Mouse (Mus musculus) natural killer cell, adult 2 months (primary cell): ENCODE measurements around the gene Cx3cr1.

Experiments used
- DNase-seq, 2 experiments: peaks; one replicate each; pipeline ENCODE4 v3.0.0; 2022; ENCODE audit warnings: low spot score in 2 of 2

Cx3cr1 gene

DNA sequence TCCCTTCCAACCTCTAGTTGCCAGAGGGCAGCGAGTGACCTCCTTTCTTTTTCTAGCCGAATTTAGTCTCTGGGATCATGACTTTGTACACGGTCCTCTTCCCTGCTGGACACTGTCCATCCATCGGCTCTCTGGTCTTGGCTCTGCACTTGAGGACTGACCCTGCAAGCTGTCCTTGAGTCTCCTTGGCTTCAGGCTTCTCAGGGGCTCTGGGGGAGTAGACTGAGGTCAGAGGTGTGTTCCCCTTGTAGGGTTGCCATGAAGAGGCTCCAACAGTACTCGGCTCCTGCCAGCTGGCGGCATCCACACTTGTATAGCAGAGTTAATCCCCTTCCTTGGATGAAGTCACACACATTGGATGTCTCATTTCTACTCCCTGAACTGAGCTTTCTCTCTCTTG, 70.0 kb downstream of the Cx3cr1 start:
- no peak for DNase-seq

DNA sequence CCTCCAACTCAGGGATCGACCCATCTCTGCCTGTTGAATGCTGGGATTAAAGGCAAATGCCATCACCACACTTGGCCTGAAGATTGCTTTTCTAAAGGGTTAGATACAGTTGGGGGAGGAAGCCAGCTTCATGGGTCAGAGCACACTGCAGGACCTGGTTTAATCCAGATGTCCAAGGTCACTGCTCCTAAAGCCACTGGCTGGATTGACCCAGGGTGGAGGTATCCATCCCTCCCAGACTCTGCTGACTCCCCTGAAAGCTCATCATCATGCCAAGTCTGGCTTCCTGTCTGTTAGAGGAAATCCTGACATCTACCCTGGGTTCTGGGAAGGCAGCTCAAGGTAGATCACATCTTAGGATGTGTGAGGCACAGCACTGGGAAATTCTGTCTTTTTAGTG, 70.9 kb downstream of the Cx3cr1 start:
- DNase-seq: no peak

DNA sequence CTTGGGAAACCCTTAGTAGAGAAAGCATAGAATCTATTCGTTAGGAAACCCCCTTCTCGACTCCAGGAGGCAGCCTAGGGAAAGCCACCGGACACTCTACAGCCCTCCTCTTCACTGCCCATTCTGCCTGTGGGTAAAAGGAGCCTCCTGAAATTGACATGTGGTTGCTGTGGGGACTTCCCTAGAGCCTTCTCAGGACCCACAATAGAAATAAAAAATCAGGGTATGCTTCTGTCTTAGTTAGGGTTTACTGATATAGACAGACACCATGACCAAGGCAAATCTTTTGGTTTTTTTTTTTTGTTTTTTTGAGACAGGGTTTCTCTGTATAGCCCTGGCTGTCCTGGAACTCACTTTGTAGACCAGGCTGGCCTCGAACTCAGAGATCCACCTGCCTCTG, 73.6 kb downstream of the Cx3cr1 start:
- no peak for DNase-seq

DNA sequence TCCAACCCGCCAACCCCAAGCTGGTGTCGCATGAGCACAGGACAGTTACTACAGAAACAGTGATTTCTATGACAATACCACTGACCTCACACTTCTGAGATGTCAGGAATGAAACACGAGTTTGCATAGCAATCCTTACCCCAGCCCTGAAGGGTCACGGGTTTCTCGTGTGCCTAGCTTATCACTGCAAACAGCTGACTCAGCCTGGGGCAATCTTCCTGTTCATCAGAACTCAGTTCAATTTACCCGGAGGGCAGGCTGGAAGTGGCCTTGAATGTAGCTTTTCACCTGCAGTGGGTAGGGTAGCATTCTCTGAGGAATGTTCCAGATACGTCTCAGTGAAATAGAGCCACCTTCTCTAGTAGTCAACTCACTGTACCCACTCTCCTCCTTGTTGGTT, 75.5 kb downstream of the Cx3cr1 start:
- DNase-seq: no peak

DNA sequence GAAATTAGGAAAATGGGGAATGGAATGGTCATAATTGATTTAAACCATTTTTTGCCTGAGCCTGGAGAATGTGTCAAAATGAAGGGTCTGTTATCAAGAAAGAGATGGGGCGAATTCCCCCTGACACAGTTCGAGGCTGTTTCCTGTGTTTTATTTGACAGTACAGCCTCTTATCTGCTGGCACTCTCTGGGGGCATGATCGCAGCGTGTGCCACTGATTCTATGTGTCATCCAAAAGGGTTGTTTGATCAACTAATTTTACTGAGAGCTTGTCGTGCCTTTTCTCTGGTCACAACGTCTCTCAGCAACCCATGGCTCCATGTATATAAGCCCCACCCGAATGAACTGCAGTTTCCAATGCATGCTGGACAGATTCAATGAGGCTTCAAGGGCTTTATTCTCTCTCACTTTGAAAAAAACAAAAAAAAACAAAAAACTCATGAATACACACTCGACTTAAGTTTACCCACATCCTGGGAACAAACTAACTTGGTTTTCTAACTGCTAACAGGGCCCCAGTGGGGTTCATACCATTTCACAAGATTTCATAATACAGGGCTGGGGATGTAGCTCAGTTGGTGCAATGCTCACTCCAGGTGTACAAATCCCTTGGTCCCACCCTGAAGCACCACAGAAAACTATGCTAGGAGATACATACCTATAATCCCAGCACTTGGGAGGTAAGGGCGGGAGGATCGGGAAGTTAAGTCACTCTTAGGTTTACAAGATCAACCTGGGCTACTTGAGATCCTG, 76.4 kb downstream of the Cx3cr1 start:
- DNase-seq: no peak

DNA sequence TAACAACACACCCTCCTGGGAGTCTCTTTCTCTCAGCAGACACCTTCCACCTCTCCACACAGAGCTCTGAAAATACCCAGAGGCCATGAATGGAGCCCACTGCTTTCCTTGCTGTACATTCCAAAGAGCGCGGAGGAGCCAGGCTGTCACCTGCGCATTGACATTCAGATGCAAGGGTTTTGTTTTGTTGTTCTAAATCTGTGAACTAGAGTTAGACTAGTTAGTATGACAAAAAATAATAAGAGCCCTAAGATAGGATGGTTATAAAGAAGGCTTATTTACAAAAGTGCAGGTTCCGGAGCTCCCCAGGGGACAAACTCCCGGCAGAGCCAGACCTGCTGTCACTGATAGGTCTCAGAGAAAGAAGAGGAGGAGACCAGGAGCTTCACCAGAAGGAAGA, 78.4 kb downstream of the Cx3cr1 start:
- no peak for DNase-seq

DNA sequence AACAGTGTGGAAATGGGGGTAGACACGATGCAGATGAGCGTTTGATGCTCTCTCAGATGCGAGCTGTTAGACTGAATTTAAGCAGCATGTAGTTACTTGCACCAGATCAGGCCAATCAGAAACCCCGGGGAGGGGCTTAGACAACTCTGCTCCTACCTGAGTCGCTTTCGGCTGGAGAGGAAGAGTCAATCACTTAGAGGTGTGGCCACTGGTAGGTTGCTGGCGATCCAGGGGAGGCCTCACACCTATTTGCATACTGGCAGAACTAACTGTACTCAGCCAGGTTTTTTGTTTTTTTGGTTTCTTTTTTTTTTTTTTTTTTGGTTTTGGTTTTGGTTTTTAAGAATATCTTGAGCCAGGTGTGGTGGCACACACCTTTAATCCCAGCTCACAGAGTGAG, 81.4 kb downstream of the Cx3cr1 start:
- peak in 1 of 2 experiments; percentile 55 for DNase-seq

DNA sequence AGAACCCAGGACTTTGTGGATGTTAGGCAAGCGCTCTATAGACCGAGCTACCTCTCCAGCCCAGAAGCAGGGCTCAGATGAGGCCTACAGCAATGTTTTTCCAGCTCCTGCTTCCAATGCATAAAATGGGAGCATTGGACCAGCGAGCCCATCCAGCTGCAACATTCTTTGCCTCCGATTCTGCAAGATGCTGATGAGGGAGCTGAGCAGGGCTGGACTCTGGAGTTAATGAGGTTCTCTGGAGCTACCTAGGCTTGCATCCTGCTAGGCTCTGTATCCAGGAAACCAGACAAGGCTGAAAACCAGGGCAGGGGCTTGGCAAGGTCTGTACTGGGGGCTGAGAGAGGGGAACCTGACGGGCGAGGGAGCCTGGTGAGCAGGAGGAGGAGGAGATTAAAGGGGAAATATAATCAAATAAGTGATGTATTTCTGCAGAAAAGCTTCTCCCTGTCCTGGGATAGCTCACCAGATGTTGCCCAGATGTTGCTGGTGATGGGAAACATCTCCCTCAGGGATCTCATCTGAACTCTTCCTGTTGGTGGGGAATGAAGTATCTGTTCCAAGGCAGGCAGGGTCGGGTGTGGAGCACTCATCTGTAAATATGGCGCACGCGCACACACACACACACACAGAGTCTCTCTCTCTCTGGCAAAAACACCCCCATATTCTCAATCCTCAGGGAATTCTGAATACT, 83.7 kb downstream of the Cx3cr1 start:
- DNase-seq: no peak

DNA sequence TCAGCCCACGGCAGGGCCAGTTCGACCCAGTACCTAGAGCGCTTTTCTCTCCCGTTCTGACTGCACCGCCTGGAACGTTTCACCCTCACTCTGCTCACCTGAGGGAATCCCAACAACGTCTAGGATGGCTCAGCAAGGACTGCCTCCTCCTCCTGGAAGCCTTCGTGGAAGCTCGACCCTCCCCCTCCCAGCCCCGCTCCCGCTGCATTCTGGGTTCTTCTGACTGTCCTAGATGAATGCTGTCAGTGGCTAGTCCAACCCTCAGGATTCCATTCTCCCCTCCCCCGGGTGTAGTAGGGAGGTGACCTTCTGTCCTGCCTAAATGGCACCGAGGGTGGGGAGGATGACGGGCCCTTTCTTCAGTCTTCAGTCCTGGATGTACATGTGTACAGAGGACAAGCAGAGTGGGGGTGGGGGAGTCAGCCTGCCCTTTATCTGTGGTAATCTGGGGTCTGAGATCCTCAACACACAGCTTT, 85.1 kb downstream of the Cx3cr1 start, which contains the start of gene Csrnp1:
Csrnp1 (minus strand) TSS at position 123 of the 476 bp plus-strand sequence.
- DNase-seq: no peak

DNA sequence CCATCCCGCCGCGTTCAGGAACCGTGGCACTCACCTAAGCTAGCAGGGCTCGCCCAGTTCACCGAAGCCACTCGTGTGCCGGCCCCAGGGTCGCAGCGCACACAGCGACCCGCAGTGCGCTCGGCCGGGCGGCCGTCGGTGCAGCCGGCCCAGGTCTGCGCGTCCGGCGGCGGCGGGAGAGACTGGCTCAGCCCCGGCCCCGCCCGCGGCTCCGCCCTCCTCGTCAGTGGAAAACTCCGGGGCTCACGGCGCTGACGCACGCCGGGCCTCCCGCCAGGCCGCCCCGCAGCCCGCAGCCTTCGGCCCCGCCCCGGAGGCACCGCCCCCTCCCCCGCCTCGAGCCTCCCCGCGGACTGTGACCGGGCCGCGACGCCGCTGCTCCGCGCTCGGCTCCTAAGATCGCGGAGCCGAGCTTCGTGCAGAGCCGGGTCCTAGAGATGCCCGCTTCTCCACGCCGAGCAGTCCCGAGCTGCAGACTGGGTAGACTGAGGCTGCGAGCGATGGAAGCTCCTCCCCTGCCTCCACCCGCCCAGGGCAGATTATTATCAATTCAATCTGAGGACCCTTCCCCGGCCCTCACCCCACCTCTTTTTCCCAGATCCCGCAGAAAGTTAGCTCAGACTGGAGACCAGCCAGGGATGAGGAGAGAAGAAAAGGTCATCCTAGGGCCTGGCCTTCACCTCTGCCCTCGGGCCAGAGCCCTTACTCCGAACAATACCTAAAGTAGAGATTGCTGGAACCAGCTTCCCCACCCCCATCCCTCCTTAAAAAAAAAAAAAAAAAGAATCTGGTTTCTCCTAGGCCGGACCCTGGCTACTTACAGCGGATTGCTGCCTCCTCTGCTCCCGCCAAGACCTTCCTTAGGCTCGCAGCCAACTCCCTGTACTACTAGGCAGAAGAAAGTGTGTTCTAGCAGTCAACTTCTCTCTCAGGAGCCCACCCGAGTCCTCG, 85.8 kb downstream of the Cx3cr1 start:
- peak; percentile 80 to 85 for DNase-seq

DNA sequence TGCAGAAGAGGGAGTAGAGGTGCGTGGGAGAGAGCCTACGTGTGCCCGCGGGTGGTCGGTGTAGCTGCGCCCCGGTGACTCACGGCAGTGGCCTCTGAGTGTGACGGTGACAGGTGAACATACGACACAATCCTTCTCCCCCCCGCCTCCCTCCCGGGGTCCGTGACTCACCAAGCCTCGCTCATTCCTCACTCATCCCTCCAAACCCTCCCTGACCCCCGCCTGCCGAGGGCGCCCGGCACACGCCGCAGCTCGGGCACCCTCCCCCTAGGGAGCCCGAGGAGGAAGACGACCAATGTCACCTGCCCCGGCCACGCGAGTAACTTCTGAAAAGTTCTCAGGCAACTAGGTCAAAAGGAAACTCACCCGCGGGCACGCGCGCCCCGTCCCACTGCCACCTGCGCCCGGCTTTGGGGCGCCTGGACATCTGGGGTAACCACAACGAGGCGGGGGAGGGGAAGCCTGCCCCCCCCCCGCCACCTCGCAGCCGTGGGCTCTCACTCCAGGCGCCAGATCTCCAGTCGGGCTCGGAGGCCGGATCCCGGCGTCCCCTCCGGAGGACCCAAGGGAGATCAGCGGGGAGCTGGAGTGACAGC, 86.6 kb downstream of the Cx3cr1 start:
- peak; percentile 69 to 84 for DNase-seq

DNA sequence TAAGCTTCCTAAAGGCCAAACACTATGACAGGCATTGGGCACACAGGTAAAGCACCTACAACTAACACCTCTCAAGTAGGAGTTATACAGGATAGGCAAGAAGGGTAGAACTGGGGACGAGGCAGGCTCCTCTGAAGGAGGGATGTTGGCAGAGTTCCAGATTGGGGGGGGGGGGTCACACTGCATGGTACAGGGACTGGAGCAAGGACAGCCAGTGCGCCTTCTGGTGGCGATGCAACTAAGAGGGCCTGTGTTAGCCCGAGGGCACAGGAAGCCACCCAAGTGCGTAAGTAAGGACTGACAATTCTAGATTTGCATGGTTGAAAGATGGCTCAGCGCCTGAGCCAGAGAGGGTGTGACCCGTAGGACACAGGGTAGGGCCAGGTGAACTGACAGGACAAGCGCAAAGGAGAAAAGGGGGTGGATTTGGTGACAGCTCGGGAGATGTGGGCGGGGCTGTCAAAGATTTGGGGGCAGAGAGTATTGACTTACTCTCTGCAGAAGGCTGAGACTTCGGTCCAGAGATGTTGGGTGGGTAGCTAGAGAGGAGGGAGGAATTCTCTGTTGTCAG, 87.4 kb downstream of the Cx3cr1 start:
- DNase-seq: peak; percentile 76 to 87

DNA sequence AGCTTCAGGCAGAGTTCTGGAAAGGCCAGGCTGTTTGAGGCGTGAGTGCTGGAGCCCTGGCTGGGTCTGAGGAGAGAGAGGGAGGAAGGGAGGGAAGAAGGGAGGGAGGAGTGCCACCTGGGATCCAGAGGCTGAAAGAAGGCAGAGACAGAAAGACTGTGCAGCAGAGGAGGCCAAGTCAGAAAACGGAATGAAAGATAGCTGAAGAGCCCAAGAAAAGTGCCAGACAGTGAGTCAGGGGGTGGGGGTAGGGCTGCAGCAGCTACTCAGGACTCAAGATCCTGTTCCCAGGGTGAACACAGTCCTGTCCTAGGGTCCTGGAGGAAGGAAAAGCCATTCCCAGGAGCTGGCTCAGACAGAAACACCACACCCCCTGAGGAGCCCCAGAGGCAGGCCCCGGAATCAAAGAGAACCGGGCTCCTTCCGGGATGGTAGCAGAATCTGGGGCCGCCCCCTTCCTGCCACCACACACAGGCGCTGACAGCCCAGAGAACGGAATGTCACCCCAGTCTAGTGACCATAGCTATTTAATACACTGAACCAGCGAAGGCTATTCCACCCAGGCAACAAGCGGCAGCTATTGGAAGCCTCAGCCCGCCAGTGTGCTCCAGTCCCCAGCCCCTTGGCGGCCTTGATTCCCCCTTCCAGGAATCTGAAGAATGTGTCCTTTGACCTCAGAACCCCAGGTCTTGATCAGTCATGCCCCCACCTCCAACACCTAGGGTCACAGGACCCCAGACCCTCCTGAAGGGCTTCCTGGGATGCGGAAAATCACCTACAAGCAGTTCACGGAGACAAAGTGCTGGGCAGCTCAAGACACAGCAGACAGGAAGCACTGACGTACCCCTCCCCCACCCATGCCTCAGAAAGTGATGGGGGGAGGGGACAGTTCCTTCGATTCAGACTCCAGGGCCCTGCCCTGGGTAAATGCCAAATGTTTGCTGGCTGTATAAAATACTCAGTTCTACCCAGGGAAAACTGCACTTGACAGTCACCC, 88.2 kb downstream of the Cx3cr1 start:
- peak; percentile 74 for DNase-seq

DNA sequence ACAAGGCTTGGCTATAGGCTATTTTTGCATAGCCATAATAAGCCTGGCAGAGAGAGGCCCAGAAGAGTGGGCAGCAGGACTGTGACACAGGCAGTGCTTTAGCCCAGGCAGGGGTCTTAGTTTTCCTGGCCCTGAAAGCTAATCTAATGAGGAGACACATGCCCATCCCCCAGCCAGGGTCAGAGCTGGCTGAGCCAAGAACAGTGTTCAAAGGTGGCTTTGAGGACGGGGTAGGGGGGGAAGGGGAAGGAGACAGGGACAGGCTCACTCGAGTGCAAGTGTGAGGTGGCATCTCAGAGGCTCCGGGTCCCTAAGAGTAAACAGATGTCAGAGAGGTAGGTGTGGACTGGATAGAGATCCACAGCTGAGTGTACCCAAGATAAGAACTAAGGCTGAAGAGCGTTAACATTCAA, 88.9 kb downstream of the Cx3cr1 start:
- DNase-seq: no peak

DNA sequence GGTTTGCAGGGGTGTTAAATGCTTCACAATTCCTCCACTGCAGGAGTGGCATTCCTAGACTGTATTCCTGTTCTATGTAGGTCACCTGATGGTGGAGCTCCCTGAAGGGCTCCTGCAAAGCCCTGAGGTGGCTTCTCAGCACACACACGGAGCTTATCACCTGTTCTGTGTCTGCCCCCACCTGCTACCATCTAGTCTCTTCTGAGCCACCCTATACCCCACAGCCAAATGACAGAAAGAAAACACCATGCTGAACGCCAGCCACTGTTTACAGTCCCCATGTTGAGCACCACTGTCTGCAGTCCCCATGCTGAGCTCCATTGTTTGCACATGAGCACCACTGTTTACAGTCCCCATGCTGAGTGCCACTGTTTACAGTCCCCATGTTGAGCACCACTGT, 89.9 kb downstream of the Cx3cr1 start:
- no peak for DNase-seq

DNA sequence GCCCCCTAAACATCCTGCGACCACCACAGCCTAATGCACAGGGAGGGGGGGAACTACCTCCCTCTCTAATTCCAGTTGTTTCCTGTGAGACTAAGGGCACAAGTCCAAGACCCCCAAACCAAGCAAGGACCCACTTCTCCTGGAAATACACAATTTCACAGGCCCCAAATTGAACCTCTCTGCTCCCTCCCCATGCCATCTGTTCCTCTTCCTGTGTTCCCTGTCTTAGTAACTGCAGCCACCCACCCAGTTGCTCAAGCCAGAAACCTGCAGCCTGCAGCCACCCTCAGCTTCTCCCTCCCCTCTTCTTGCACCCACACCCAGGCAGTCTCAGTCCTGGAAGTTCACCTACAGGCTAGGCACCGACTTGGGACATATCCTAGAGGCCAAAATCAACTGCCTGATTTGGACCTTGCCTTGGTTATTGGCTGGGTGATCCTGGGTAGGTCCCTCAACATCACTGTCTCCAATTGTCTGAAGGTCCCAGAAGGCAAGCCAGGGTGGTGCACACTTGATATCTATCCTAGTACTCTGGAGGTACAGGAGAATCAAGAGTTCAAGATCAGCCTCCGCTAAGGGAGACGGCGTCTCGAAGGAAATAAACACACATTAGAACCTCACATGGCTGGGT, 90.8 kb downstream of the Cx3cr1 start:
- DNase-seq: no peak

DNA sequence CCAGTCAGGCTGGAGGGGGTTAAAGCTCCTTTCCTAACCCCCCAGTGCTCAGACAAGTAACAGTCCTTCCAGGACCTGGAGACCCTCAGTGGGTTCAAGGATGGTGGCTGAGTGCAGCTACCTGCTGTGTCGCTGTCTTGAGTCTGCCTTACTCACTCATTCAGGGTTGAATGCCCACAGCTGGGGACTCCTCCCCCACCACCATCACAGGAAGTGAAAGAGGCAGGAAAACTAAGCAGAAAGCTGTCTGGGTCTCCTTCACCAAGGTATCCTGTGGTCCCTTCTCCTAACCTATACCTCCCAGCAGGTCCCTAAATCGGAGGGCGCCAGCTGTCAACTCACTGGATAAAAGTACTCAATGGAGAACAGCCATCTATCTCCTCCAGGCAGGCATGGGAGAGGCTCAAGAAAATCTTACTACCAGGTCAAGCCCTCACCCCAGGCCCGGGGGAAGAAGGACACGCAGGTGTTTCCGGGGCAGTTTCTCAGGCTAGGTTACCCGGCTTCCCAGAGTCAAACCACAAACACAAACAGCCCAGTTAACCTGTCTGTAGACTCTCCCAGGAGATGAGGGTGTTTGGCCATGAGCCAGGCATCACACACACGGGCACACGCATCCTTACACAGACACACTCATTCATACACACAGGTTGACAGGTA, 91.4 kb downstream of the Cx3cr1 start:
- DNase-seq: peak in 1 of 2 experiments; percentile 69

DNA sequence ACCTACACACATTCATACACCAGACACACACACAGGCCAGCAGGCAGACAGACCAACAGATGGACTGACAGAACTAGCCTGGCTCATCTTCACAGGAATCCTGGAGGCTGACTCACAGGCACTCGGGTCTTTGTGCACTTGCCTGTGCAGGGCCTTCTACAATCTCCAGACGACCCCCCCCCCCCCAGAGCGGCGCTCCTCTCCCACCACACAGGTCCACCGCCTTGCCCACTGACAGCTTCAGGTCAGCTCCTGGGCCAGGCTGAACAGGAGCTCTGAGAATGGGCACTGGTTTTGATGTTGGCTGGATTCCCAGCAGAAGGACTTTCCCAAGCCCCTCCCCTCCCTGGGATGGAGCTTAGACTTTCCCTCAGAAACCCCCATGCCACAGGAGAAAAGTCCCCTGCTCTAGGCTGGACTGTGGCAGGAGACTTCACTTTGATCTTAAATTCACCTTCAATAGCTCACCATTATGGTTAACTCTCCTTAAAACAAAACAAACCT, 92.1 kb downstream of the Cx3cr1 start:
- no peak for DNase-seq
